Mouse (Mus musculus) spleen, postnatal 4 days (tissue): ENCODE measurements around the gene Wnt10b.
"Not testable (repeated sequence)": the region's sequence is repeated elsewhere in the genome, so short reads cannot be mapped to it uniquely, and the experiment has no call there.

Source experiments
- DNase-seq, 2 experiments: peaks; one replicate each; pipeline ENCODE4 v3.0.0; 2022; ENCODE audit warnings: low spot score in 2 of 2

Gene Wnt10b

DNA sequence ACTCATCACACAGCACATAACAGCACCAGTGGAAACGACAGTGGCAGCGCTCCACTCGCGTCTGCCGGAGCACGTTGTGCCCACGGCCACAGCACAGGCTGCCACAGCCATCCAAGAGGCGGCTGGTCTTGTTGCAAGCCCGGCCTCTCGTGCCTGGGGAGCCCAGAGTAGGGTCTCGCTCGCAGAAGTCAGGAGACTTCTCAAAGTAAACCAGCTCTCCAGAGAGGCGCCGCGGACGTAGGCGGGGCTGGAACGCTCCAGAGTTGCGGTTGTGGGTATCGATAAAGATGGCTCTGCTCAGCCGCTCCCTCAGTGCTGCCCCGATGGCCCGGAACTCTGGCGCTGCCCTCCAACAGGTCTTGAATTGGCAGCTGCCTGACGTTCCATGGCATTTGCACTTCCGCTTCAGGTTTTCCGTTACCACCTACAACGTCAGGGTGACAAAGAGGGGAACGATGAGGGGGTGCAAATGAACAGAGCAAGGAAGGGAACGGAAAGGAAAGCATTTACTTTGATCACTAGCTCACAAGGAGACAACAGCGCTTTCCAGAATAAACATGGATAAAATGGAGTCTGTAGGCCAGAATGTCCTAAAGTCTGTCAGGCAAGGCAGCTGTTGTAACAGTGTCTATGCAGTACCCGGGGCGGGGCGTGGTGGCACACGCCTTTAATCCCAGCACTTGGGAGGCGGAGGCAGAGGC is 5.3 kb downstream of the Wnt10b start:
- no peak for DNase-seq

DNA sequence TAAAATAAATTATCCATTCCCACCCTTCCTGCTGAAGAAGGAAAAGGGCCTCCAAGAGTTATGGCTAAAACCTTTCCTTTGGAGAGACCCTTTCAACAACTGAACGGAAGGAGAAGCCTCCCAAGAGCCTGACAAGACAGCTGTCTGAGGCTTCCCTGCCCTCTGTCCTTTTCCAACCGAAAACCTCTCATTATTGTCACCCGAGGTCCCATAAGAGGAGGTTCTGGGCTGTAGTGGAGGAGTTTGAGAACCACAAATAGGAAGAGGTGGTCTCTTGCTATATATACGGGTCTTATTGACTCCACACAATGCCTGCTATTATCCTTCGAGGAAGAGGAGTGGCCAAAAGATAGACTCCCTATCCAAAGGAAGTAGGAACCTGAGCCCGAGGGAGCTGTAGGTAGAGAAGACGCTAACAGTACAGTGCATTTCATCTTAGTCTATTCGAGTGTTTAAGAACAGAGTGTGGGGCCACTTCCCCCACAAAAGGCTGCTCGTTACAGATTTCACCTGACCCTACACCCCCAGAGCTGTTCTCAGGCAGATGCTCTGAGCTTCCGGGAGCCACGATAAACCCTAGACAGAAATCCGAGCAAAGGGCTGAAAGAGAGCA is 6.0 kb downstream of the Wnt10b start:
- no peak for DNase-seq

DNA sequence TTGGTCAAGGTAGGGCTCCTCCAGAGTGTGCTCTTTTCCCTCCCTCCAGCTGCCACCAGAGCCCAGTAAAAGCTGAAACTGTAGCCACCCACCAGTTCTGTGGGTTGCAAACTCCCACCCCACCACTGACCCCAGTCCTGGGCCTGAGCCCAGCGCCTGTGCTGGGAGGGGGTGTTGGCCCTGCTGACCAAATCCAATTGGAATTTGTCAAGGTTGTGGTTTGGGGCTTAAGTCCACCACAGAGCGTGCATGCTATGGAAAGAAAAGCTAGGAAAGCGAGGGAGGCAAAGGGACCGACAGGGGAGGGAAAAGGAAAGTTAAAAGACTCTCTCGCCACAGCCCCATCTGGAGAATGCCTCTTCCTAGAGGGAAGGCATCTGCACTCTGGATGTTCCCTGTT is 9.7 kb downstream of the Wnt10b start:
- no peak for DNase-seq

DNA sequence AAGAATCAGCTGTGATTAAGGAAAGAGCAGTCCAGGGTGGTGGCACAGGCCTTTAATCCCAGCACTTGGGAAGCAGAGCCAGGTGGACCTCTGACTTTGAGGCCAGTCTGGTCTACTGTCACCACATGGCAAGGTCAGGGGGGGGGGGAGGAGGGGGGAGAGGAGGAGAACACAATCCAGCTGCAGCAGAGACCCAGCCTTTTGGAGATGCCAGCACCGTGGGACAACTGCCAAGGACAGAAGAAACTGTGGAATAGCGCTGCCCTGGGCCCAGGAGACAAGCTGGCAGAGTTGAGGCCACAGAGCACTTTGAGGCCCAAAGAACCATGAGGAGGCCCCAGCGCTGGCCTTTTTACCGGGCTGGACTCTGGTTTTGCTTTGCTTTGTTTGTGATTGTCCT is 12.0 kb downstream of the Wnt10b start:
- DNase-seq = no peak

DNA sequence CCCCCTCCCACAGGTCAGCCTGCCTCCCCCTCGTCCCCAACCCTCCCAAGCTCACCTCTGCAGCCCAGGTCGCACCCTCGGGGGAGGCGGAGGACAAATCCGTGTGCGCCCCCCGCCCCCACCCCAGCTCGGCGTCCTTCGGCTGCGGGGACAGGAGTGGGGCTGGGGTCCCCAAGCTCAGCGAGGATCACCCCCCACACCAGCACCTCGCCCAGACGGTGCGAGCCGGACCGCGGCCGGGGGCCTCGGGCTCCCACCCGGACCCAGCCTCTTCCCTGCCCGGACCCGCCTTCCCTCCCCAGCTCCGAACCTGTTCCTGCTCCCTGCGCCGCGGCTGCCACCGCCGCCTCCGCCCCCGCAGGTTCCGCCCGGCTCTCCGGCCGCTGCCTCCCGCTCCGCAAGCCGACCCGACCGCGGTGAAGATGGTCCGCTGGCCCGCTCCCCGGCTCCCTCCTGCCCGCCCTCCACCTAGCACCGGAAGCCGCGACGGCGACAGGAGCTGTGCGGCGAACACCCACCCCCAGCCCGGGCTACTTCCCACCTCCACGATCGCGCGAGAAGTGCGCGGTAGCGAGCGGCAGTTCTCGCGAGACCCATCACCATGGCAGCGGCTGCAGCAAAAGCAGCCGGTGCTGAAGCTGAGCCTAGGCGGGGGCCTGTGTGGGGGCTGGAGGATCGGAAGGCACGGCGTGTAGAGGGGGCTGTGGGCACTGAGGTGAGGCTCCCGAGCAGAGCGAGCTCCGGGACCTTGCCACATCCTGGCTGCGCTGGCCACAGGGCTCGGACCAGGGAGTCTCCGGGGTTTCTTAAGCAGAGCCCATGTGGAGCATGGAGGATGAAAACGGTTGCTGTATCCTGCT is 15.1 kb downstream of the Wnt10b start, which contains the start of gene Arf3:
Gene Arf3, minus strand, starts transcription at position 545 of the 860 bp plus-strand sequence.
- DNase-seq = peak; percentile 90 to 96

DNA sequence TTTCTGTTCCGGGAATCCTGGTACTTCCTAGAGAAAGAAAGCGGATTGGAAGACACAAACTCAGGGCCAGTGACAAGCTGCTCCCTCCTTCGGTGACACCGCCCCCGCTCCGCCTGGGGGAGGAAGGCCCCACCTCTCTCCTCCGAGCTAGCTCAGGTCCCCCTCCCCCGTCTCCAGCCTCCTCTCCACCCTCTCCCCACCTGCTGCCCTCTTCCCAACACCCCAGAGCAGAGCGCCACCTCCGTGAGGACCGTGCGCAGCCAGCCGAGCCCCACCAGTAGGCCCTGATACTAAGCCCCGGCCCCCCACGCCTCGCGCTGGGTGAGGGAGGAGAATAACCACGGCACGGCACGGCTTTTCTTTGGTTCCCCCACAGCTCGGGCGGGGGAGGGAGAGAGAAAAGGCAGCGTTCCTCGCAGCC is 15.7 kb downstream of the Wnt10b start:
- DNase-seq = peak; percentile 52 to 78

DNA sequence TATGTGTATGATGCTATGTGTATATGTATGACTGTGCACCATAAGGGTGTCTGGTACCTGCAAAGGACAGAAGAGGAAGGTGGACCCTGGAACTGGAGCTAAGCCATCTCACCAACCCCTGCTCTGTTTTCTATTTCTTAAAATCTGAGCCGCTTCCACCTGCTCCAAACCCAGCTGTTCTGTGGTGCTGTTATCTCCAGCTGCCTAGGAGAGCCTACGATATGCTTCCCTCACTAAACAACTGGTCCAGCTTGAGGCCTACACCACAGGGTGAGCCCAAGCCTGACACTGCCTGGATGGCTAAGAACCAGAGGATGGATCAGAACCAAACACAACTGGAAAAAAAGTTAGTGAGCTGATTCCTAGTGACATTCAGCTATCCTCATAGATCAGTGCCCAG is 23.8 kb downstream of the Wnt10b start:
- no peak for DNase-seq

DNA sequence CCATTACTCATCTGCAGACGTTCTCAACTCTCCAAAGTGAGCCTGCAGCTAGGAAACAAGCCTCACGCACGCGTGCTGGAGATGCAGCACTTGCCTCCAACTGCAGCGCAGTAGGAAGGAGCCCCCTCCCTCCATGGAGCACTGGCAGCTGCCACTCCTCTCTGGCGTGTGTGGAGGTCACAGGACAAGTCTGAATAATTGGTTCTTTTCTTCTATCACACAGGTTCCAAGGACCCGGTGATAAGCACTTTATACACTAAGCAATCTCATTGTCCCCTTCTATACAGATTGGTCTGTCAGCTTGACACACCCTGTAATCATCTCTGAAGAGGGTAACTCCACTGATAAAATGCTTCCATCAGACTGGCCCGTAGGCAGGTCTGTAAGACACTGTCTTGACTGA is 24.9 kb downstream of the Wnt10b start:
- no peak for DNase-seq

DNA sequence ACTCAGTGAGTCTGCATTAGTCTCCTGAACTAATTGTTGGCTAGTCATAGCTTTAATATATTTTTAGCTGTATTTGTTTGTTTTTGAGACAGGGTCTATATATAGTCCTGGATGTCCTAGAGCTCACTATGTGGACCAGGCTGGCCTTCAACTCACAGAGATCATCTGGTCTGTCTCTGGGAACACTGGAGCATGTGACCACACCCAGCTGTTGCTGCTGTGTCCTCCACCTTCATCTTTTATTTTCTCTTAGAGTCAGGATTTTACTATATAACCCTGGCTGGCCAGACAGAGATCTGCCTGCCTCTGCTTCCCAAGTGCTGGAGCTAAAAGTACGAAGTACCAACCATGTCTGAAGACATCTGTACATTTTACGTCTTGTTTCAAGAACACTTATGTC is 28.9 kb downstream of the Wnt10b start:
- DNase-seq = no peak

DNA sequence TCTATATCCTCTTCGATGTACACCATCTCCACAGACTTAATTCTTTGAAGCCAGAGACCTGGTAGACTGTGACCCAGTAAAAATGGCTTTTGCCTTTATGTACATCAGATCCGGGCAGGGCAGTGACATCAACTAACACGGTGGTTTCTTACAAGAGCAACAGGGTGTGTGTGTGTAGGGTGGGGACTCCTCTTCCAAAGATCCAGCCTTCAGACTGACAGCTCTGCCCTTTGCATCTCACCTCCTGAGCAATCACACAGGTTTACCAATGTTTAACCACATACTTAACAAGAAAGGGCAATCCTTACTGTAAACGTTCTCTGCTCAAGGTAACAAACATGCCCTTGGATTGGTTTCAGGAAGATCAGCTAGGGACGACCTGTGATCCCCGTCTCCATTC is 30.7 kb downstream of the Wnt10b start:
- no peak for DNase-seq

DNA sequence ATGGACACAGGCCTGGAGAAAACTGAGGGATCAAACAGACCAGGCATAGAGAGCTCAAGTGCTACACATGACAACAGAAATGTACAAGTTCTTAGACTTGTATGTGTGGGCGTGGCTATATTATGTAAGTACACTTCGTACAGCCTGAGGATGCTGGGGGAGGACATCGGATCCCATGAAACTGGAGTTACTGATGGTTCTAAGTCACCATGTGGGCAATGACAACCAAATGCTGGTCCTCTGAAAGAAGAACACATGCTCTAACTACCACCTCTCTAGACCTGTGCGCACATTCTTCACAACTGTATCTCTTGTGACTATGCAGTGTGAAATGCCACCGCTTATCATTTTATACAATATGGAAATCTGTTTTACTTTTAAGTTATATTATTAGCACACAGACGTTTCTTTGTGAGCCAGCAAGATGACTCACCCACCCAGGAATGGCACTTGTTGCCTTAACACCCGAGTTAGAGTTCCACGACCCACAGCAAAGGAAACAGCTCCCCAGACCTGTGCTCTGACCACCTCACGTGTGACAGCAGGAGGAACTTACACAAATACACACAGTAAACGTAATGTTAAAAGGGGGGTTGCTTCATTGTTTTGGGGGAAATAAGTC is 31.5 kb downstream of the Wnt10b start:
- DNase-seq = no peak

DNA sequence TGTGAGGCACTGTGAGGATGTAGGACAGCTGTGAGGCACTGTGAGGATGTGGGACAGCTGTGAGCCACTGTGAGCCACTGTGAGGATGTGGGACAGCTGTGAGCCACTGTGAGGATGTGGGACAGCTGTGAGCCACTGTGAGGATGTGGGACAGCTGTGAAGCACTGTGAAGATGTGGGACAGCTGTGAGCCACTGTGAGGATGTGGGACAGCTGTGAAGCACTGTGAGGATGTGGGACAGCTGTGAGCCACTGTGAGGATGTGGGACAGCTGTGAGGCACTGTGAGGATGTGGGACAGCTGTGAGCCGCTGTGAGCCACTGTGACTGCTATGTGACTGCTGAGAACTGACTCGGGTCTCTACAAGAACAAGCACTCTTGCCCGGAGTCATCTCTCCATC is 34.1 kb downstream of the Wnt10b start:
- DNase-seq = not testable (repeated sequence)

DNA sequence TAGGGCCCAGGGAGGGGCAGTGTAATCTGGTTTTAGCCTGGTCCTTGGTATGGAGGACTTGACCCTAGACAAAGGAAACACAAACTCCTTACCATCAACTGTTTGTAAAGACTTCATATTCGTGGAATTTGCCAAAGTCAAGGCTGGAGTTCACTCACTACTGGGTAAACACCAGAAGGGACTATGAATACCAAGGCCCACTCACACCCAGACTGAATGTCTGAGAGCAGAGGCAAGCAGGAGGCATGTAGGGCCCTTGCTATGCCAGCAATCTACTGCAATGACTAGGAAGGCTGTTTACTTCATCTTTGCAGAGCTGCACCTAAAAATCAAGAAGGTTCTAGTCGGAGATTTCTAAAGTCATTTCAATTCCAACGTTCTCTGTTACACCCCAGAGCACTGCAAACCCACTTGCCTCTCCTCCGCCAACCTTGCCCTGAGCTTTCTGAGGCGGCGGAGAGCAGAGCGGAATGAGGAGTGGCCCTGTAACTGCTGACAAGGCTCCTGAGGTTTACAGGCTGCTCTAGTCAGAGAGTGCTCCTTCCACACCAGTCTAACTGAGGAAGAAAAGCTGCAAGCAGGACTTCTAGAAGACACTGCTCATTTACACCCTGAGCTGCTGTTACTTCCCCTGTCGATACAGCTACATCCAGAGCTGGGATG is 35.1 kb downstream of the Wnt10b start:
- DNase-seq = no peak

DNA sequence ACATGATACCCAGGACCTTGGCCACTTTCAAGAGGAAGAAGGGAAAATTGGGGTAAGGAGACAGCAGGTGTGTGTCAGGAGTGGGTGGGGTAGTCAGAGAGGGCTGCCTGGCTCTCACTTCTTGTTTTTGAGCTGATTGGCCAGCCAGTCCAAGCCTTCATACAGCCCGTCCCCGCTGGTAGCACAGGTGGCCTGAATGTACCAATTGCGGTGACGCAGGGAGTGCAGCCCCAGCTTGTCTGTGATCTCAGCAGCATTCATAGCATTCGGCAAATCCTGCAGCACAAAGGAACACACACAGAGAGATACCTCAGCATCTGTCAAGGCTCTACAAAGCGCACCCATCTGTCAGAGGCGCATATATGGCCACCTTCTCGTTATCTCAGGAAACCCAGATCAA is 37.7 kb downstream of the Wnt10b start:
- no peak for DNase-seq

DNA sequence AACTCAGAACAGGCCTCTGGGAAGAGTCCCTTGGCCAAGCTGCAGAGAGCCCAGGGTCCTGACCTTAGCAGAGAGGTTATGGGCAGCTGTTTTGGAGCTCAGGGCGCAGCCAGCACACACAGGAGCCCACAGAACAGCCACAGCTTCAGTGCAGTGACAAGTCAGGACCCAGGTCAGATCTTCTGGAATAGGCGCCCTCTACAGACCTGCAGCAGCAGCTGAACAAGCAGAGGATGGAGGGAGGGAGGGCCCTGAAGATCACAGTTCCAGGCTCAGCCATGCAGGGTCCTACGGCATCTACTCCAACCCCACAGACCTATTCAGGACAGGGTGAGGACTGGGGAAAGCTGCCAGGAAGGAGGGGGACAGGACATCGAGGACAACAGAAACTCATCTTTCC is 39.2 kb downstream of the Wnt10b start:
- no peak for DNase-seq

DNA sequence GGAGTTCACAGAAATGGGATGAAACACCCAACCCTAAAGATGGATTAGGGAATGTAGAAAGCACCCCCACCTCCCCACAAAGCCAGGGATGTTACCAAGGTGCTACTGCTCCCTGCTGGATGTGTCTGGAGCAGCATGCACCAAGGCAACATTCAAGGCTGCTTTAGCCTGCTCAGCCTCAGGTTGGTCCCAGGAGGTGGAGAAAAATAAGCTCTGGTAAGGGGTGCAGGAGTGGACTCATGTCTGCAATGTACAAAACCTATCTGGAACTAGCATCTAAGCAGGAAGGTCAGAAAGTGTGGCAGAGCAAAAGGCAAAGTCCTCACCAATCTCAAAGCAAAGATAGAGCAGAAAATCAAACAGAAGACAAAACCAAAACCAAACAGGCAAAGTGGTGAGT is 40.1 kb downstream of the Wnt10b start:
- peak in 1 of 2 experiments; percentile 77 for DNase-seq

DNA sequence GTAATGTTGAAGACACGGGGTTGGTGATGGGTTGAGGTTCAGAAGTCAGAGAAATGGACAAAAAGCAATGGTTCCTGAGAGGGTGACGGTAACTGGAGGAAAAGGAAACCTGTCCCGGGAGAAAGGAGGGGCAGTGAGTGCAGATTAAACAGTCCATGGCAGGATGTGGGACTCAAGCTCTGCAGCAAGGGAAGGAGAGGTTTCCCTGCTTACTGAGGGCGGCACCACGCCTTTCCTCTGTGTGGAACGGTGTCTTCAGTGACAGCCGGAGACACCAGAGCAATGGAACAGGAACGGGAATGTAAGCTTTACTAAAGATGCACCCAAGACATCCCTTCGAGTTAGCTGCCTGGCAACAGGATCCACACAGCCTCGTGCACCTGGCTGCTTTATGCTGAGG is 41.4 kb downstream of the Wnt10b start:
- no peak for DNase-seq

DNA sequence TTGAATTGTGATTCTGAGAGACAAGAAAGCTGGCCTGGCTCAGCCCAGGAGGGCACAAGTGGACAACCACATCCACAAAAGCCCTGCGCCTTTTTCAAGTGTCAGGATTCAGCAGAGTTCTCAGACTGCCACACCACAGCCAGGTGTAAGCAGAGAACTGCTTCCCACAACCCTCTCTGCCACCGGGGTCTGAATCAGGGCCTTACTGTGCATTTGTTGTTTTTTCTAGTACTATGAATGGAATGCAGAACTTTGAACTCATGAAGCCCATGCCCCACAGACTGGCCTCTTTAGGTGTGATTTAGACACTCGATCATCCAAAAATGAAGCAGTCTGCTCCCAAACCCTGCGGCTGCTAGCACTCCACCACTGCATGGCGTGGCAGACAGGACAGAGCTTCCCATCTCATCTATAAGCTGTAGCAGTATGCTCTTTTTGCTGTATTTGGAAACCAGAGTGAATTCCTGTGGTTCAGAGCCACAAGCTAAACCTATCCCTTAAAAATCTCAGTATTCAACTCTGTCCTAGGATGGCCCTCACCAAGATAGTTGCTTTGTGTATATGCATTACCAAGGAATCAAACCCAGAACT is 43.9 kb downstream of the Wnt10b start:
- no peak for DNase-seq

DNA sequence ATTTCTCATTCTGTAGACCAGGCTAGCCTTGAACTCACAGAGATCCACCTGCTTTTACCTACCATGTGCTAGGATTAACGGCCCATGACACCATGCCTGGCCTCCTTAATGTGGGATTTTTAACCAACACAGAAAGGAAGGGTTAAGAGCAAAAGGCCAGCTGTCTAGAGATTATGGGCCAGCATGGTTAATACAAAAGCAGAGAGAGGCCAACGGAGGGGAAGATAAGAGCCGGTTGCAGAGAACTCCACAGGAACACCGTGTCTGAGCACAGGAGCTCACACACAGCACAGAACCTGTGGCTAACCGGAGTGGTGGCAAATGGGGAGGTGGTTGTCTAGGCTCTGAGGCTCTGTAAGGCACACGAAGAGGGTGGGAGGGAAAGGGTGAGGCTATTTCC is 44.6 kb downstream of the Wnt10b start:
- DNase-seq = no peak

DNA sequence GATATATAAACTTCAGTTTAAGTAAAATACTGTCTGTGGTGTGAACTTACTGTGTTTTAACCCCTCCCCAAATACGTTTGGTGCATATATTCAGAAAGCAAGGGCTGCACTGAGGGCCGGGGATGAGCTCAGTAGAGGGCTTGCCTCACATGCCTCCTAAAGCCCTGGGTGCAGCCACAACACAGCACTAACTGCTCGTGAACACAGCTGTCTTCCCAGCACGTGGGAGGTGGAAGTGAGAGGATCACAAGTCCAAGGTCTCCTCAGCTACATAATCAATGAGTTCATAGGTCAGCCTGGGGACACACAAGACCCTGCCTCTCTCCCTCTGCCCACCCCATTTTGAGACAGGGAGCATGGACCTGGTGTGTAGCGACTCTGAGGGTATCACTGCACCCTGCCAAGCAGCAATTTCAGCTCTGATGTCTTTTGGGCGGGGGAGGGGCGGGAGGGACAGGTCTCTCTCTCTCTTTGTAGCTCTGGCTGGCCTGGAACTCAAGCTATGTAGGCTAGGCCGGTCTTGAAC is 45.9 kb downstream of the Wnt10b start:
- DNase-seq = no peak

DNA sequence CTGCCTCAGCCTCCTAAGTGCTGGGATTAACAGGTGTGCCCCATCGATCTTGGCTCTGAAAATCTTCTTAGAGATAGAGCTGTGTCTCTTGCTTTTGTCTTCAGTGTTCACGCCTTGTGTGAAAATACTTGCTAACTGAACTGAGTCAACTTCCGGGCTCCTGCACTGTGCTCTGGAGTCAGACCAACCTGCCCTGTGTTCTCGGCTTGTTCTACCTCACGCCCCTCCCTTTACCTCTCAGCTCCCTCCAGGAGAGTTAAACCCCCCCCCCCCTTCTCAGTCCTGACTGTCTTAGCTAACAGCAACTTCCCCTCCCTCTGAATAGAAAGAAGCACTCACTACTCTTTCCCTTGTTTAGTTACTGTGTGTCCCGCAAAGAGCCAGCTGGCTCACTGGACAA is 47.2 kb downstream of the Wnt10b start:
- DNase-seq = no peak
